Mouse (Mus musculus) monocyte, adult 2 months (primary cell): ENCODE data around the gene Rcn3.

Experiments used
- DNase-seq, 2 experiments: peaks; one replicate each; pipeline ENCODE4 v3.0.0; 2022; ENCODE audit warnings: low spot score in 2 of 2, low read depth in 1 of 2

Gene Rcn3

GRCm38 (mm10) chr7:45048923-45049657 lies 42.9 kb downstream of the Rcn3 start:
- no peak for DNase-seq

- no peak for DNase-seq
Measured at GRCm38 (mm10) chr7:45048001-45048890, 43.8 kb downstream of the Rcn3 start.

- DNase-seq = no peak
Measured at GRCm38 (mm10) chr7:45047491-45047890, 44.5 kb downstream of the Rcn3 start.

- DNase-seq = no peak
Measured at GRCm38 (mm10) chr7:45046853-45047350, 45.1 kb downstream of the Rcn3 start.

GRCm38 (mm10) chr7:45045741-45046140 lies 46.3 kb downstream of the Rcn3 start:
- DNase-seq = no peak

GRCm38 (mm10) chr7:45043307-45043706 lies 48.7 kb downstream of the Rcn3 start:
- DNase-seq = no peak

GRCm38 (mm10) chr7:45040851-45041250 lies 51.2 kb downstream of the Rcn3 start:
- no peak for DNase-seq

- DNase-seq = no peak
Measured at GRCm38 (mm10) chr7:45038411-45038810, 53.6 kb downstream of the Rcn3 start.

GRCm38 (mm10) chr7:45037720-45038361 lies 54.2 kb downstream of the Rcn3 start:
- peak in 1 of 2 experiments; percentile 54 for DNase-seq

- DNase-seq = no peak
Measured at GRCm38 (mm10) chr7:45036702-45037101, 55.3 kb downstream of the Rcn3 start.

- DNase-seq = no peak
Measured at GRCm38 (mm10) chr7:45035631-45036030, 56.4 kb downstream of the Rcn3 start.

GRCm38 (mm10) chr7:45033722-45034359 lies 58.2 kb downstream of the Rcn3 start:
- no peak for DNase-seq
